Mouse (Mus musculus): Measurements from ENCODE around the gene Krt26.

The Krt26 gene

GRCm38 (mm10) chr11:99284833-99285312, 52.9 kb downstream of the Krt26 start, which contains the start of gene Krt24:
Gene Krt24 (minus strand): TSS chr11:99285262.
- DNase-seq (ENCODE audit: low read depth, low spot score) = no peak

- DNase-seq (ENCODE audit: low read depth, low spot score) = no peak
These were observed 53.8 kb downstream of the Krt26 start for GRCm38 (mm10) chr11:99284011-99284410.

- no peak for DNase-seq (ENCODE audit: low read depth, low spot score)
These were observed 54.4 kb downstream of the Krt26 start for GRCm38 (mm10) chr11:99283334-99283733.

- no peak for DNase-seq (ENCODE audit: low read depth, low spot score)
These were observed 56.6 kb downstream of the Krt26 start for GRCm38 (mm10) chr11:99281116-99281515.

- DNase-seq (ENCODE audit: low read depth, low spot score) = no peak
These were observed 57.8 kb downstream of the Krt26 start for GRCm38 (mm10) chr11:99279986-99280385.

All from mesoderm, embryonic 11.5 days (tissue).